In the genomic region with DNA sequence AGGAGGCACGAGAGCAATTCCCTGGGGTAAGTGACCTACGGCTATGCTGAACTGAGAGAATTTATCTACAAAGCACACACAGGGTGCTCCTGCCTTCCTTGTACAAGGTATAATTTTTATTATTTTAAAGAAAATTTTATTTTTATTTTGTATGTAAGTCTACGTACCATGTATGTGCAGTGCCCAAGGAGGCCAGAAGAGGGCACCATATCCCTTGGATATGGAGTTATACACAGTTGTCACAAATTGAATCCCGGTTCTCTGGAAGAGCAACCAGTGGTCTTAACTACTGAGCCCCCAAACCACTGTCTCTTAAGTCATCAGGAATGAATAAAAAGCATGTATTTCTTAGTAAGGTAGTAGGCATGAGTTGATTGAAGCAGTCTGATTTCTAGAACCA, we compare ENCODE assay signal across 2 mouse cellular contexts.
TF ChIP-seq lines count a peak whose summit lies in the region.

No protein-coding gene starts in this region.

TF ChIP-seq in C2C12, 6 proteins besides CTCF, POLR2A, EP300 and RAD21 (continued from another document):
- TF ChIP-seq MYOD1 (IDR thresholded peaks at IDR 0.05; ENCODE audit: control insufficient read depth, insufficient read length, low read depth) = no peak
- TF ChIP-seq FOSL1 (IDR thresholded peaks at IDR 0.05; ENCODE audit: insufficient read depth, low read length, poor library complexity, severe bottlenecking) = no peak
- TF ChIP-seq CEBPB (IDR thresholded peaks at IDR 0.05; ENCODE audit: low read depth) = no peak

TF ChIP-seq in MEL, 35 proteins besides CTCF, POLR2A, EP300 and RAD21 (continued from another document):
- TF ChIP-seq MYC (IDR thresholded peaks at IDR 0.05; ENCODE audit: low read depth, low read length) = no peak
- TF ChIP-seq ETS1 (IDR thresholded peaks at IDR 0.05; ENCODE audit: low read depth, low read length) = no peak
- TF ChIP-seq E2F4 (IDR thresholded peaks at IDR 0.05; ENCODE audit: borderline replicate concordance, low read depth, low read length) = no peak
